Mouse (Mus musculus) ovary, adult 18-20 months (tissue): ENCODE measurements around the gene Srarp.
A peak's percentile ranks its signal among the peaks of the same experiment; 100 is the strongest.

Source experiments
- DNase-seq: peaks from one replicate; pipeline ENCODE4 v3.0.0; 2022; ENCODE audit warnings: low spot score, mixed read lengths

Srarp gene

DNA sequence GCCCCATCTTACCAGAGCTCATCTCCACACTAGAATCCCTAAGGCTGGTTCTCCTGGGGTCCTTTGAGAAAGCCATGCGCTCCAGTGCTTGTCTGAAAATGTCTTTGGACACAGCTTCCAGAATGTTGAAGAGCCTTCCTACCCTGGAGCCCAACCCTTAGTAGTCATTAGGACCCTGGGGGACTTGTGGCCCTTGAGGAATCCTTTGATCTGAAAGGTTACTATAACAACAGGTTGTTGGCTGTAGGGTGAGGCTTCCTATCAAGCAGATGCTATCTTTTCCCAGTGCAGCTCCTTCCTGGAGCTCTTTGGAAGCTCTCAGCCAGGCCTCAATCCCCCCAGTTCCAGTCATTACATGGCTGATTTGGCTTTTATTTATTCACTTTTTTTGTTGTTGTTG lies at the start of gene Srarp:
Gene Srarp, minus strand, starts transcription at position 132 of the 400 bp plus-strand sequence.
- no peak for DNase-seq

DNA sequence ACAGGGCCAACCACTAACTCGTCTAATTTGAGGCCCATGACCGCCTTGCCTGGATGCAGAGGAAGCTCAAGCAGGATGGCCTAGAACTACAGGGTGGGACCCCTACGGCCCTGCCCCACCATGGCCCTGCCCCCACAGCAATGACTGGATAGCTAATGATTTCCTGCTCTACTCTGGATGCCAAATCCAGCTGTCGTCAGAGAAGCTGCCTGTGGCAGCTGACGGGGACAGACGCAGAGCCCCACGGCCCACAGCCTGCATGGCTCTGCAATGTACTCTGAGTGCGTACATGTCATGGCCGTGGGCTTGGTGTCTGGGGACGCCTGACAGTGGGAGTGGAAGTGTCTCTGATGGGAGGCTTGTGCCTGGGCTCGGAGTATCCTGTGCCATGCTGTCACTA lies 48.2 kb upstream of the Srarp start:
- DNase-seq = no peak

DNA sequence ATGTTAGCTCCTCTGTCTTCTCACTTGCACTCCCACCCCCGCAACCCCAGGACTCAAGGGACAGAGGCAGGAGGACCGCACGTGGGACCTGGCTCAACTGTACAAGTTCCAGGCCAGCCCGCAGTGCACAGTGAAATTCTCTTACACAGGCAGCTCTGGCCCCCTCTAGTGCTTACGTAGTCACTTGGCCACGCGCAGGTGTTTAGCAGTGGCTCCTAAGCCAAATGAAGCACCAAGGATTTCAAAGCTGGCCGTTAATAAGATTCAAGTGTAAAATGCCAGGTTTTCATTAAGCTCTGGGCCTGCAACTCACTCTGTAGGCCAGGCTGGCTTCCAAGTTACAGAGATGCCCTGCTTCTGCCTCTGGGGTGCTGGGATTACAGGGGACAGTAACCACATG lies 43.5 kb upstream of the Srarp start:
- no peak for DNase-seq

- no peak for DNase-seq
Observed at GRCm38 (mm10) chr4:141478794-141479193, 42.9 kb upstream of the Srarp start.

GRCm38 (mm10) chr4:141478225-141478624 lies 42.3 kb upstream of the Srarp start:
- DNase-seq = peak; percentile 50

- no peak for DNase-seq
Observed at GRCm38 (mm10) chr4:141477681-141478102, 41.8 kb upstream of the Srarp start.

DNA sequence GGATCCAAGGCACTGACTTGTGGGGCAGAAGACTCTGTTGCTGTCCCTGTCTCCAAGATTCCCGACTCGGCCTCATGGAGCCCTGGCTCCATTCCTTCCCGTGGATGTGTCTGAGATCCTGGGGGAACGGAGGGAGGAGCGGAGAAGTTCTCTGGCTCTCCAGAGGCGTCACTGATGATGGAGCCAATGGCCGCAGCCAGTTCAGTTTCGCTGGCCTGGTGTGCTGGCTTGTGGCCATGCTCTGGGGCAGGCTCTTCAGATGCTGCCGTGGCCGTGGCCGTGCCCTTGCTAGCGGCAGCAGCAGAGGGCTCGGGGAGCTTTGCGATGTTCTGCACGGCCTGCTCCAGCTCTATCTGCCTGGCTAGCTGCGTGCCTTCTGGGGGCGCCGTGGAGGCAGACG lies 38.5 kb upstream of the Srarp start:
- no peak for DNase-seq

- no peak for DNase-seq
Observed at GRCm38 (mm10) chr4:141472641-141473321, 36.9 kb upstream of the Srarp start.

- DNase-seq = no peak
Observed at GRCm38 (mm10) chr4:141471491-141471890, 35.6 kb upstream of the Srarp start.

DNA sequence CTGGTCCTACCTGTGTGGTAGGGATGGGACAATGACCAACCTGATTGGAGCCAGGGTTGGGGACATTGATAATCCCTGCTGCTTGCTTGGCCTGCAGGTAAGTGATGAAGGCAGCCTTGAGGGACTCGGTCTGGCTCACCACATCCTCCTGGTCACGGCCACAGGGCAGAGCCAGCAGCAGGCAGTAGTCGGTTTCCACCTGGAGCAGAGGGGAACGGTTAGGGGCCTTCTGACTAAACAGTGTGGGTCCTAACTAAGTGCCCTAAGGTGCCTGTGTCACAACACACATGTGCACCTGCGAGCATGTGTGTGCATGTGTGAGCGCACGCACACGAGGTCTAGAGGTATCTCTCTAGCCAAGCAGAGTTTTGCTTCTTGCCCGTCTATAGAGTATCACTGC lies 33.4 kb upstream of the Srarp start:
- no peak for DNase-seq

GRCm38 (mm10) chr4:141468576-141468975 lies 32.7 kb upstream of the Srarp start:
- no peak for DNase-seq

- no peak for DNase-seq
Observed at GRCm38 (mm10) chr4:141467581-141467927, 31.6 kb upstream of the Srarp start.

DNA sequence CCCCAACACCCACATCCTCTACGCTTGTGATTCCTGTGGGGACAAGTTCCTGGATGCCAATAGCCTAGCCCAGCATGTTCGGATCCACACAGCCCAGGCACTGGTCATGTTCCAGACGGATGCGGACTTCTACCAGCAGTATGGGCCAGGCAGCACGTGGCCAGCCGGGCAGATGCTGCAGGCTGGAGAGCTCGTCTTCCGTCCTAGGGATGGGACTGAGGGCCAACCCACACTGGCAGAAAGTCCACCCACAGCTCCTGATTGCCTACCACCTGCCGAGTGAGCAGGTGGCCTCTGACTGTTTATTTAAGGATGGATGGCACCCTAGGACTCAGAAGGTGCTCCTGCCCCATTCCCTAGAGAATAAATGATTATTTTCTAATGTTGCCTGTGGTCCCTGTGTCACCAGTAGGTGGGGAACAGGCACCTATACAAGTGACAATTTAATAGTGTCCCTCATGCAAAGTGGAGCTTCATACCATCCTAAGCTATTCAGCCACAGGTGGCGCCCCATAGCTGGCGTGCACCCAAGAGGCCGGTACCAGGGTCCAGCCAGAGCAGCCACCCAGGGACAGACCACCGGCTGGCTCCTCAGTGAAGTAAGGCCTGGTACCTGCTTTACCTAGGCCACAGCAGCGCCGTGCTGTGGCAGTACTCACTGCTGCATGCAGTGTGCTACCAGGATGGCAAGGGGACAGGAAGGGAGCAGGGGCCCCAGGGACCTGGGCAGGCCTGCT lies 31.1 kb upstream of the Srarp start:
- no peak for DNase-seq

GRCm38 (mm10) chr4:141466289-141466795 lies 30.4 kb upstream of the Srarp start:
- DNase-seq = no peak

DNA sequence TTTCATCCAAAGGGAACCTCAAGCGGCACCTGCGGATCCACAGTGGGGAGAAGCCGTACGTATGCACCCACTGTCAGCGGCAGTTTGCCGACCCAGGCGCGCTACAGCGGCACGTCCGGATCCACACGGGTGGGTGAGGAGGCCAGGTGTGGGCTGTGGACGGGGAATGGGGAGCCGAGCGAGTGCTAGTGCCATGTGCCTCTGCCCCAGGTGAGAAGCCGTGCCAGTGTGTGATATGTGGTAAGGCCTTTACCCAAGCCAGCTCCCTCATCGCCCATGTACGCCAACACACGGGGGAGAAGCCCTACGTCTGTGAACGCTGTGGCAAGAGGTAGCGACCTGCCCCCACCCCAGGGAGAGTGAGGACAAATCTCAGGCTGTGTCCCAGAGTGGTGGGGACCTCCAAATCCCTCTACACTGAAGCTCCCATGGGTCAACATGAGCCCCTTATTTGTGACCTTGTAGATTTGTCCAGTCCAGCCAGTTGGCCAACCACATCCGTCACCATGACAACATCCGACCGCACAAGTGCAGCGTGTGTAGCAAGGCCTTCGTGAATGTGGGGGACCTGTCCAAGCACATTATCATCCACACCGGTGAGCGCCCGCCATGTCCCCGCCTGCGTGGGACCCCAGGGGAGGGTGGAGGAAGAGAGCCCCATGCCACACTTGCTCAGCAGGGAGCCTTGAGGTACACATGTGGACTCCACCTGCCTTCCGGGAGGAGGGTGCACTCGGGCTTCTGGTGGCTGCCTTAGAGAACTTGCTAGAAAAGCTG lies 29.8 kb upstream of the Srarp start:
- DNase-seq = no peak

DNA sequence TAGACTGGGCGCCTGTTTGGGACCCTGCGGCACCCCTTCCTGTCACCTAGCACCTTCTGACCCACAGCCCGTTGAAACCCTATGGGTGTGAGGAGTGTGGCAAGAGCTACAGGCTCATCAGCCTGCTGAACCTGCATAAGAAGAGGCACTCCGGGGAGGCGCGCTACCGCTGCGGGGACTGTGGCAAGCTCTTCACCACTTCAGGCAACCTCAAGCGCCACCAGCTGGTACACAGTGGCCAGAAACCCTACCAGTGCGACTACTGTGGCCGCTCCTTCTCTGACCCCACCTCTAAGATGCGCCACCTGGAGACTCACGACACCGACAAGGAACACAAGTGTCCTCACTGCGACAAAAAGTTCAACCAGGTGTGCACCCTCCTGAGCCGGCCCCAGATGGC lies 28.8 kb upstream of the Srarp start:
- DNase-seq = no peak

DNA sequence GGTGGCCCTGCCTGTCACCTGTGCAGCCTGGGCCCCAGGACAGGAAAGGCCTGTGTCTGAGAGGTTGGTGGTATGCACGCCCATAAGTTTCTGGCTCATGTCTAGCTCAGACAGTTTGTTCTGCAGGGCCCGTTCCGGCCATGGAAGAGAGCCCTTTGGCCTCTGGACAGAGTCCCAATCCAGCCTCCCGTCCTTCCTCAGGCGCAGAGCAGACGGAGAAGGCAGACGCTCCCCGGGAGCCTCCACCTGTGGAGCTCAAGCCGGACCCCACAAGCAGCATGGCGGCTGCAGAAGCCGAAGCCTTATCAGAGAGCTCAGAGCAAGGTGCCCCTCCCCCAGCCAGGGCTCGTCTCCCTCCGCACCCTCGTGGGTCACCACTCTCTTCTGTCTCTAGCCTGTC lies 27.6 kb upstream of the Srarp start:
- DNase-seq = no peak

GRCm38 (mm10) chr4:141461576-141461975 lies 25.7 kb upstream of the Srarp start:
- no peak for DNase-seq

DNA sequence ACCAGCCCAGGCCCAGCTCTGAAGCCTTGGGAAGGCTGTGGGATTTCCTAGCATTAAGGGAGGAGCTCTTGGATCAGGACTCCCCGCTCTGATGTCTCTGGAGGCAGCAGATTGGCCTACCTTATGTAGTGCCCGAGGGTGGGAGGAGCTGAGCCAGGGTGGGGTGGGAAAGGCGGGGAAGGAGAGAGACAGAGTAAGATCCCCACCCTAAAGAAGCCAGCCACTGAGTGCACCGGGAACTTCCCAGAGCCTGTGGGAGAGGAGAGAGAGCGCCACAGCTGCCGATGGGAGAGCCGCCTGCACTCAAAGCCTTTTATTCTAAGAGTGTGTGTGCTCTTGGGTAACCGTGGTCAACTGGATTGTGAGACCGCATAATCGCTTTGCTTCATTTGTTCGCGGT lies 25.2 kb upstream of the Srarp start:
- DNase-seq = no peak

- no peak for DNase-seq
Observed at GRCm38 (mm10) chr4:141460481-141460880, 24.6 kb upstream of the Srarp start.

DNA sequence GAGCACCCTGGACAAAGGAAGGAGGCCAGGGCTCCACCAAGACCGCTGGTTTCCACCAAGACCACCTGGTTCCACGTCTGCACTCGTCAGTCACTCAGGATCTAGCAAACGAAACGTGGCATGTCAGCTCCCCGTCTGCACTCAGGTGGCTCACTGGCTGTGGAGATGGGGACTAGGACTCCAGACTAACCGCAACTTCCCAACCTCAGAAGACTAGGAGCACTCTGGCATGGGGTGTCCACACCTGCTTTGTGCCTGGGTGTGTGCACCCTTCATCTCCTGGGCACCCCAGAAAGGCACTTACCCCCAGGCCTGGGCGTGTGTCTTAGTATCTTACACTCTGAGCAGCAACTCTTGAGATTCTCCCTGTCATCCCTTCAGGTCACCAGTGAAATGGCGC lies 23.9 kb upstream of the Srarp start:
- DNase-seq = no peak

DNA sequence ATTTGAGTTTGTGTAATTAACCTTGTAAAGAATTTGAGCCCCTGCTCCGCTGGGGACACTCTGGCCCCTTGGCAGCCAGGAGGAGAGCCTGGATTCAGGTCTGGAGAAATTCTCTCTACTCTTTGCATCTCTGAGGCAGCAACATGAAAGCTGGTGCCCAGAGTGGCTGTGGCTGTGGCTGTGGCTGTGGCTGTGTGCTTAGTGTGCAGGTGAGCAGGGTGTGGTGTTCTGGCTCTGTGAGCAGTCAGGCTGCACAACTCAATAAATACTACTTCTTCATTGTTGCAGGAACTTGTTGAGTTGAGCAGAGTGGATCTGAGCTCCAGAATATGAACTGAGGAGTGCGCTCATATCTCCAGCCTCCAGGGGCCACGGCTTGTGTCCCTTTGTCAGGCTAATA lies 23.0 kb upstream of the Srarp start:
- DNase-seq = no peak

GRCm38 (mm10) chr4:141458236-141458635 lies 22.3 kb upstream of the Srarp start:
- DNase-seq = no peak
